ENCODE assay signal across 8 mouse cellular contexts in genomic region chr10:29146858-29147640, GRCm38 (mm10). TPM values are rescaled to one million over a fixed set of nuclear protein-coding genes. Genes with fewer than 3 reads are reported as not detected.
DNase-seq lines count a peak whose midpoint lies in the region; ATAC-seq and TF ChIP-seq lines count a peak whose summit lies in the region.
"Had no signal": no experiment of that assay in that cellular context is flagged by ENCODE, and none has a peak within 500 bp of the region (broad histone marks: within the 10 kb centered on the region; RNA-seq: fewer than 3 reads in every experiment).

No protein-coding gene starts in this region.

- DNase-seq in brain, embryonic 14.5 days (ENCODE audit: low read depth), result peak; percentile 88
- peak; percentile 91 for DNase-seq in embryonic facial prominence, embryonic 10.5 days (ENCODE audit: low spot score)
- DNase-seq in heart, adult 18-20 months, result peak; percentile 41 to 68
- DNase-seq in kidney, adult 18-20 months, result peak; percentile 72
- peak; percentile 84 for DNase-seq in left cerebral cortex, postnatal 4 days
- peak; percentile 98 for DNase-seq in midbrain, embryonic 11.5 days (ENCODE audit: low spot score, missing footprints)

- H3K4me3 ChIP-seq in embryonic facial prominence, embryonic 10.5 days, result peak overlapping the region; percentile 72
- peak overlapping the region; percentile 69 for H3K4me3 ChIP-seq in midbrain, embryonic 11.5 days (ENCODE audit: low read depth, low read length)
- peak overlapping the region; percentile 43 for H3K4me3 ChIP-seq in small intestine, adult 2 months (ENCODE audit: low read depth, low read length)

- peak overlapping the region; percentile 79 for H3K4me2 ChIP-seq in midbrain, embryonic 11.5 days

- peaks cover 60% of the 10 kb centered on the region for H3K27me3 ChIP-seq in embryonic facial prominence, embryonic 10.5 days (replicated peaks; ENCODE audit: low read depth, poor library complexity, severe bottlenecking)
- H3K27me3 ChIP-seq in midbrain, embryonic 11.5 days (ENCODE audit: control insufficient read depth, insufficient read depth, low read length), result no peaks in the 10 kb centered on the region
- peaks cover 15% of the 10 kb centered on the region for H3K27me3 ChIP-seq in small intestine, adult 2 months (ENCODE audit: control insufficient read depth, insufficient read depth, low read length)

- no peaks in the 10 kb centered on the region for H3K36me3 ChIP-seq in embryonic facial prominence, embryonic 10.5 days (replicated peaks)
- H3K36me3 ChIP-seq in midbrain, embryonic 11.5 days (ENCODE audit: control insufficient read depth, insufficient read depth, low read length), result 0 out of 2 replicates have a peak, but pooled peaks cover 2% of the 10 kb centered on the region
- H3K36me3 ChIP-seq in small intestine, adult 2 months (ENCODE audit: control insufficient read depth, insufficient read depth, low read length), result no peaks in the 10 kb centered on the region

- H3K9ac ChIP-seq in midbrain, embryonic 11.5 days (ENCODE audit: low read length), result peak overlapping the region; percentile 80

- WGBS in embryonic facial prominence, embryonic 10.5 days, result under 1% methylated on average over 64 of the region's 65 CpGs
- under 1% methylated on average over 64 of the region's 65 CpGs for WGBS in midbrain, embryonic 11.5 days
- 2% methylated on average over 61 of the region's 65 CpGs for WGBS in small intestine, adult 2 months

- intact Hi-C loops in left cerebral cortex, postnatal 4 days (cut with DNase I), result loop anchor here (5.0 kb wide), 1 partner anchor 45 kb away; no protein-coding TSS in a partner anchor

- peak overlapping the region; percentile 72 for H3K27ac ChIP-seq in embryonic facial prominence, embryonic 10.5 days (replicated peaks)
- H3K27ac ChIP-seq in midbrain, embryonic 11.5 days (ENCODE audit: low read depth, low read length), result peak overlapping the region; percentile 88
- H3K27ac ChIP-seq in small intestine, adult 2 months (ENCODE audit: insufficient read depth, low read depth, low read length), result no peak overlapping the region

- no peaks in the 10 kb centered on the region for H3K9me3 ChIP-seq in embryonic facial prominence, embryonic 10.5 days
- no peaks in the 10 kb centered on the region for H3K9me3 ChIP-seq in midbrain, embryonic 11.5 days (ENCODE audit: control insufficient read depth, low read length)

- no peak for TF ChIP-seq CTCF in brain, embryonic 14.5 days (IDR thresholded peaks at IDR 0.05; ENCODE audit: borderline replicate concordance, extremely low read depth, insufficient read depth, insufficient read length)
- no peak for TF ChIP-seq CTCF in small intestine, adult 2 months (IDR thresholded peaks at IDR 0.05; ENCODE audit: extremely low read depth, insufficient read length, insufficient replicate concordance, low read depth, low read length)

- H3K4me1 ChIP-seq in embryonic facial prominence, embryonic 10.5 days, result peaks cover 31% of the 10 kb centered on the region
- H3K4me1 ChIP-seq in midbrain, embryonic 11.5 days (ENCODE audit: control insufficient read depth, insufficient read depth, low read length), result peaks cover 16% of the 10 kb centered on the region
- H3K4me1 ChIP-seq in small intestine, adult 2 months (ENCODE audit: control insufficient read depth, insufficient read depth, insufficient read length, low read length), result no peaks in the 10 kb centered on the region

- ATAC-seq in midbrain, embryonic 11.5 days (ENCODE audit: low FRiP score), result peak; percentile 79

- peak; percentile 30; the same call in 1 of the 2 replicates for TF ChIP-seq POLR2A in brain, embryonic 14.5 days (IDR thresholded peaks at IDR 0.05; ENCODE audit: borderline replicate concordance, extremely low read depth, insufficient read depth, insufficient read length, poor library complexity, severe bottlenecking)
- no peak for TF ChIP-seq POLR2A in small intestine, adult 2 months (IDR thresholded peaks at IDR 0.05; ENCODE audit: low read depth, low read length)

RNA-seq across cellular contexts. Expression of gene Soga3, which starts 3.4 kb away (rescaled TPM):
- 79.8 and 102 TPM in 2 replicates for polyA plus RNA-seq in brain, embryonic 14.5 days (2012; rRNA removed)
- polyA plus RNA-seq in embryonic facial prominence, embryonic 10.5 days (2016; fragmentation: Nextera tagmentation; extraction: Ambion mirVana), result 6.3 and 7.8 TPM in 2 replicates
- not detected for total RNA-seq in heart, adult 18-20 months (2021)
- total RNA-seq in left cerebral cortex, postnatal 4 days (2021), result 100 to 1,000 TPM; 257 to 276 TPM
- polyA plus RNA-seq in midbrain, embryonic 11.5 days (2014; fragmentation: Nextera tagmentation; extraction: Ambion mirVana), result 35.0 and 35.2 TPM in 2 replicates
- polyA plus RNA-seq in small intestine, adult 2 months (2012; rRNA removed), result 0.13 and 0.37 TPM in 2 replicates
- total RNA-seq: neutrophil, adult 5-6 weeks had no signal

RNA-seq across cellular contexts. Expression of gene Gm49353, which starts 51.7 kb away (rescaled TPM):
- 8.7 and 19.1 TPM in 2 replicates for polyA plus RNA-seq in brain, embryonic 14.5 days (2012; rRNA removed)
- polyA plus RNA-seq in embryonic facial prominence, embryonic 10.5 days (2016; fragmentation: Nextera tagmentation; extraction: Ambion mirVana), result 0.35 TPM in 1 of 2 replicates, not detected in the other
- total RNA-seq in heart, adult 18-20 months (2021), result not detected
- total RNA-seq in left cerebral cortex, postnatal 4 days (2021), result 10 to 100 TPM; 42.4 to 54.0 TPM
- polyA plus RNA-seq in midbrain, embryonic 11.5 days (2014; fragmentation: Nextera tagmentation; extraction: Ambion mirVana), result 2.5 and 4.9 TPM in 2 replicates
- not detected in 2 replicates for polyA plus RNA-seq in small intestine, adult 2 months (2012; rRNA removed)
- total RNA-seq: neutrophil, adult 5-6 weeks had no signal
